Mouse (Mus musculus) CH12.LX (cell line): ENCODE measurements around the gene Syt8. TPM values are rescaled to one million over a fixed set of nuclear protein-coding genes. Genes with fewer than 3 reads are reported as not detected.

Experiments used
- DNase-seq: peaks from one replicate; pipeline ENCODE4 v3.0.0-alpha.2; 2013; ENCODE audit errors: extremely low read depth
- H3K27ac ChIP-seq: 2 replicates; pipeline ENCODE4 v1.5.1; 2012; ENCODE audit warnings: low read depth, mild to moderate bottlenecking, control low read depth, moderate library complexity; ENCODE audit not compliant: insufficient read depth
- H3K27me3 ChIP-seq: replicated peaks from 2 replicates; pipeline ENCODE3; 2012; ENCODE audit warnings: inconsistent platforms
- H3K36me3 ChIP-seq, 2 experiments: replicated peaks in 1 of 2; 2 replicates each; pipeline versions ENCODE3 to v1.6.1; 2012; ENCODE audit warnings: inconsistent platforms in 1 of 2, low read length in 1 of 2, mild to moderate bottlenecking in 1 of 2, mixed read lengths in 1 of 2, moderate library complexity in 1 of 2; ENCODE audit not compliant: control insufficient read depth in 1 of 2, insufficient read depth in 1 of 2
- H3K4me1 ChIP-seq, 2 experiments: 2 replicates each; pipeline ENCODE4 v1.6.1; 2012; ENCODE audit warnings: inconsistent platforms in 1 of 2, moderate library complexity in 1 of 2; ENCODE audit not compliant: insufficient read depth in 2 of 2, control insufficient read depth in 1 of 2
- H3K4me2 ChIP-seq: 2 replicates; pipeline ENCODE4 v1.6.1; 2012; ENCODE audit warnings: low read depth, mild to moderate bottlenecking, control low read depth; ENCODE audit not compliant: poor library complexity, insufficient read depth, severe bottlenecking
- H3K4me3 ChIP-seq, 3 experiments: fragments of 150-350 bp in 1 of 3; sonication (generic) in 1 of 3; replicated peaks in 1 of 3; 2 replicates each; pipeline versions ENCODE3 to v1.5.1; 2011 to 2012; ENCODE audit warnings: low read depth in 2 of 3, low read length in 2 of 3, mild to moderate bottlenecking in 2 of 3, moderate library complexity in 2 of 3, control low read depth in 1 of 3, improper control_type of control experiment in 1 of 3, inconsistent platforms in 1 of 3, mixed read lengths in 1 of 3; ENCODE audit not compliant: poor library complexity in 1 of 3
- H3K79me2 ChIP-seq: replicated peaks from 2 replicates; pipeline ENCODE4 v1.6.1; 2012; ENCODE audit warnings: mild to moderate bottlenecking, moderate library complexity; ENCODE audit not compliant: control insufficient read depth, poor library complexity, insufficient read depth, severe bottlenecking; ENCODE audit errors: extremely low read depth
- H3K9ac ChIP-seq: 2 replicates; pipeline ENCODE4 v1.6.1; 2012; ENCODE audit warnings: low read depth, mild to moderate bottlenecking, control low read depth, moderate library complexity; ENCODE audit not compliant: insufficient read depth
- H3K9me3 ChIP-seq: replicated peaks from 2 replicates; pipeline ENCODE3; 2012; ENCODE audit warnings: low read length, inconsistent platforms, mixed read lengths
- BHLHE40 ChIP-seq: IDR thresholded peaks from 2 replicates; pipeline ENCODE4 v1.6.1; 2011; ENCODE audit warnings: mild to moderate bottlenecking, low read depth, low read length, improper control_type of control experiment
- CHD2 ChIP-seq: IDR thresholded peaks from 2 replicates; pipeline ENCODE4 v1.6.1; 2011; ENCODE audit warnings: low read length, improper control_type of control experiment
- CTCF ChIP-seq, 2 experiments: IDR thresholded peaks in 1 of 2; conservative IDR thresholded peaks in 1 of 2; 2 replicates each; pipeline ENCODE4 v1.5.1; 2011 to 2012; ENCODE audit warnings: low read depth in 2 of 2, low read length in 2 of 2, improper control_type of control experiment in 1 of 2, inconsistent platforms in 1 of 2, mild to moderate bottlenecking in 1 of 2, moderate library complexity in 1 of 2
- E2F4 ChIP-seq: IDR thresholded peaks from 2 replicates; pipeline ENCODE4 v1.6.1; 2011; ENCODE audit warnings: low read depth, low read length, improper control_type of control experiment; ENCODE audit not compliant: insufficient replicate concordance
- ELF1 ChIP-seq: IDR thresholded peaks from 2 replicates; pipeline ENCODE4 v1.6.1; 2014; ENCODE audit warnings: low read depth, mild to moderate bottlenecking, inconsistent platforms, low read length, improper control_type of control experiment
- ETS1 ChIP-seq: conservative IDR thresholded peaks from 2 replicates; pipeline ENCODE4 v1.6.1; 2012; ENCODE audit warnings: low read depth, mild to moderate bottlenecking, inconsistent platforms, low read length, improper control_type of control experiment, moderate library complexity
- GABPA ChIP-seq: IDR thresholded peaks from 2 replicates; pipeline ENCODE4 v1.6.1; 2012; ENCODE audit warnings: low read depth, low read length, improper control_type of control experiment, inconsistent platforms; ENCODE audit not compliant: insufficient replicate concordance
- HCFC1 ChIP-seq: IDR thresholded peaks from 2 replicates; pipeline ENCODE4 v1.6.1; 2012; ENCODE audit warnings: low read depth, mild to moderate bottlenecking, inconsistent platforms, low read length, improper control_type of control experiment
- JUN ChIP-seq: IDR thresholded peaks from 2 replicates; pipeline ENCODE4 v1.6.1; 2011; ENCODE audit warnings: low read depth, mild to moderate bottlenecking, low read length, improper control_type of control experiment, moderate library complexity; ENCODE audit not compliant: insufficient read depth
- KAT2A ChIP-seq: IDR thresholded peaks from 2 replicates; pipeline ENCODE4 v1.6.1; 2012; ENCODE audit warnings: low read length, improper control_type of control experiment, inconsistent platforms; ENCODE audit not compliant: insufficient replicate concordance
- MAFK ChIP-seq: IDR thresholded peaks from 2 replicates; pipeline ENCODE4 v1.6.1; 2011; ENCODE audit warnings: low read length, improper control_type of control experiment; ENCODE audit not compliant: insufficient replicate concordance
- MAX ChIP-seq: IDR thresholded peaks from 2 replicates; pipeline ENCODE4 v1.6.1; 2011; ENCODE audit warnings: low read length, improper control_type of control experiment
- MAZ ChIP-seq: IDR thresholded peaks from 2 replicates; pipeline ENCODE4 v1.6.1; 2012; ENCODE audit warnings: low read depth, mild to moderate bottlenecking, inconsistent platforms, low read length, improper control_type of control experiment, moderate library complexity
- MEF2A ChIP-seq: IDR thresholded peaks from 2 replicates; pipeline ENCODE4 v1.6.1; 2014; ENCODE audit warnings: low read depth, mild to moderate bottlenecking, inconsistent platforms, low read length, improper control_type of control experiment, borderline replicate concordance
- POLR2AphosphoS2 ChIP-seq: IDR thresholded peaks from 2 replicates; pipeline ENCODE4 v1.6.1; 2011; ENCODE audit warnings: low read depth, low read length, improper control_type of control experiment
- RCOR1 ChIP-seq: conservative IDR thresholded peaks from 2 replicates; pipeline ENCODE4 v1.6.1; 2012; ENCODE audit warnings: low read depth, mild to moderate bottlenecking, inconsistent platforms, low read length, improper control_type of control experiment
- SMC3 ChIP-seq: IDR thresholded peaks from 2 replicates; pipeline ENCODE4 v1.6.1; 2011; ENCODE audit warnings: low read depth, low read length, improper control_type of control experiment
- TBP ChIP-seq: conservative IDR thresholded peaks from 2 replicates; pipeline ENCODE4 v1.6.1; 2011; ENCODE audit warnings: low read depth, low read length, improper control_type of control experiment
- UBTF ChIP-seq: IDR thresholded peaks from 2 replicates; pipeline ENCODE4 v1.6.1; 2012; ENCODE audit warnings: low read depth, mild to moderate bottlenecking, inconsistent platforms, low read length, improper control_type of control experiment, moderate library complexity
- USF1 ChIP-seq: IDR thresholded peaks from 2 replicates; pipeline ENCODE4 v1.6.1; 2014; ENCODE audit warnings: low read depth, mild to moderate bottlenecking, inconsistent platforms, low read length, improper control_type of control experiment
- USF2 ChIP-seq: conservative IDR thresholded peaks from 2 replicates; pipeline ENCODE4 v1.6.1; 2011; ENCODE audit warnings: low read depth, low read length, improper control_type of control experiment
- ZC3H11A ChIP-seq: IDR thresholded peaks from 2 replicates; pipeline ENCODE4 v1.6.1; 2012; ENCODE audit warnings: low read depth, mild to moderate bottlenecking, inconsistent platforms, low read length, improper control_type of control experiment
- ZKSCAN1 ChIP-seq: IDR thresholded peaks from 2 replicates; pipeline ENCODE4 v1.6.1; 2012; ENCODE audit warnings: low read depth, inconsistent platforms, low read length, improper control_type of control experiment, borderline replicate concordance
- ZMIZ1 ChIP-seq: IDR thresholded peaks from 2 replicates; pipeline ENCODE4 v1.6.1; 2012; ENCODE audit warnings: low read depth, mild to moderate bottlenecking, inconsistent platforms, low read length, improper control_type of control experiment
- dilution Hi-C: fragments of 300-500 bp; cut with MboI; formaldehyde crosslinking; loops from 2 replicates; pipeline ENCODE4 v1.14.3; 2020; ENCODE audit warnings: low sequenced_read_pairs; ENCODE audit not compliant: extremely low pct_unique_long_range_greater_than_20kb, extremely low pct_ligation_motif_present
- in situ Hi-C: fragments of 300-500 bp; cut with MboI; formaldehyde crosslinking; loops from 3 replicates; pipeline ENCODE4 v1.14.3; 2019; ENCODE audit warnings: low sequenced_read_pairs, low pct_ligation_motif_present, low pct_unique_long_range_greater_than_20kb, mixed read lengths
- polyA plus RNA-seq: library from polyadenylated mRNA; unstranded; fragments of >175 nt; gene quantifications from 2 replicates; pipeline ENCODE4 v1.2.1, GENCODE M21; 2012; ENCODE audit warnings: low read depth; ENCODE audit not compliant: insufficient read length
- total RNA-seq, 2 experiments: library from RNA; depleted of rRNA; stranded (reverse); fragments of 300-350 nt in 1 of 2; fragments of >200 nt in 1 of 2; gene quantifications; 2 replicates each; pipeline ENCODE4 v1.2.3; 2012 to 2014

The Syt8 gene
- total and polyA plus RNA-seq, 3 experiments, result not detected

GRCm38 (mm10) chr7:142409603-142410002 lies 25.0 kb upstream of the Syt8 start:
- Histone ChIP-seq H3K9ac (no peak overlapping the region), H3K36me3 (no peaks in the 10 kb centered on the region), H3K4me1 (no peaks in the 10 kb centered on the region), H3K4me2 (no peak overlapping the region), H3K27me3 (peaks cover 8% of the 10 kb centered on the region), H3K79me2 (no peaks in the 10 kb centered on the region), H3K9me3 (no peaks in the 10 kb centered on the region), H3K27ac (no peak overlapping the region), H3K4me3 (no peak overlapping the region)
- TF ChIP-seq E2F4, result no peak
- no peak for TF ChIP-seq ELF1
- TF ChIP-seq HCFC1, result no peak
- no peak for TF ChIP-seq KAT2A
- TF ChIP-seq CHD2, result no peak
- TF ChIP-seq MEF2A, result no peak
- no peak for TF ChIP-seq GABPA
- TF ChIP-seq ZKSCAN1, result no peak
- TF ChIP-seq USF2, result no peak
- no peak for TF ChIP-seq MAFK
- no peak for TF ChIP-seq RCOR1
- no peak for TF ChIP-seq ZMIZ1
- TF ChIP-seq POLR2AphosphoS2, result no peak
- no peak for TF ChIP-seq USF1
- no peak for TF ChIP-seq ETS1
- TF ChIP-seq SMC3, result no peak
- no peak for TF ChIP-seq JUN
- TF ChIP-seq TBP, result no peak
- no peak for TF ChIP-seq MAZ
- dilution Hi-C loops, result no loop called here
- DNase-seq, result no peak
- in situ Hi-C loops, result loop anchor here (5.0 kb wide), 1 partner anchor 72 kb away; no protein-coding TSS in a partner anchor

DNA sequence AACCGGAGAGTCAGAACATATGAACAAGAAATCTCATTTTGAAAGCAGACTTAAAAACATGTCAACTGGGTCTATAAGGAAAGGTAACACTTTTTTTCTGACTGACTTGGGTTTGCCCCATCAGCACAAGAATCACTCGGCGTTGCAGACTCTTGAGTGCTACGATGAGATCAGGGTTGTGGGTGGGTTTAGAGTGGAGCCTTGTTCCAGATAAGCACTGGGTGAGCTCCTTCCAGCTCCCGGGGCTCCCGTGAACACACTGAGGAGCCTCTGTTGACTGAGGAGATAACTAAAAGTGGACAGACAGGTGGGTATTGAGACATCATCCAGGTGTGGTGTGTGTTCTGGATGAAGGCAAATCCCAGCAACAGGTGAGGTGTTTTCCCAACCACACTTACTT lies 21.4 kb upstream of the Syt8 start:
- TF ChIP-seq CTCF (conservative IDR thresholded peaks at IDR 0.05 in 1 of 2, IDR thresholded peaks at IDR 0.05 in 1 of 2; ENCODE audit: low read depth in 2 of 2, low read length in 2 of 2) (no peak), POLR2AphosphoS2 (no peak), UBTF (no peak), MEF2A (no peak), MAX (no peak), ZC3H11A (no peak), BHLHE40 (no peak), E2F4 (no peak)
- TF ChIP-seq, all 38 proteins: peak for 0
- H3K9me3 ChIP-seq, result no peaks in the 10 kb centered on the region
- no peaks in the 10 kb centered on the region for H3K36me3 ChIP-seq
- H3K4me1 ChIP-seq, result no peaks in the 10 kb centered on the region
- in situ Hi-C loops (loop anchor here (5.0 kb wide), 1 partner anchor 76 kb away; no protein-coding TSS in a partner anchor), dilution Hi-C loops (no loop called here)
- no peak overlapping the region for H3K4me3 ChIP-seq
- no peak overlapping the region for H3K9ac ChIP-seq
- H3K27ac ChIP-seq, result no peak overlapping the region
- H3K27me3 ChIP-seq, result peaks cover 23% of the 10 kb centered on the region
- no peak overlapping the region for H3K4me2 ChIP-seq
- DNase-seq, result no peak
- H3K79me2 ChIP-seq, result no peaks in the 10 kb centered on the region
